Mouse (Mus musculus) right cerebral cortex, adult 2 months (tissue): ENCODE measurements around the gene 0610040J01Rik.
A peak's percentile ranks its signal among the peaks of the same experiment; 100 is the strongest.

ENCODE experiments used
- DNase-seq, 2 experiments: peaks; one replicate each; pipeline ENCODE4 v3.0.0; 2021 to 2022; ENCODE audit warnings: low spot score in 2 of 2

0610040J01Rik gene

DNA sequence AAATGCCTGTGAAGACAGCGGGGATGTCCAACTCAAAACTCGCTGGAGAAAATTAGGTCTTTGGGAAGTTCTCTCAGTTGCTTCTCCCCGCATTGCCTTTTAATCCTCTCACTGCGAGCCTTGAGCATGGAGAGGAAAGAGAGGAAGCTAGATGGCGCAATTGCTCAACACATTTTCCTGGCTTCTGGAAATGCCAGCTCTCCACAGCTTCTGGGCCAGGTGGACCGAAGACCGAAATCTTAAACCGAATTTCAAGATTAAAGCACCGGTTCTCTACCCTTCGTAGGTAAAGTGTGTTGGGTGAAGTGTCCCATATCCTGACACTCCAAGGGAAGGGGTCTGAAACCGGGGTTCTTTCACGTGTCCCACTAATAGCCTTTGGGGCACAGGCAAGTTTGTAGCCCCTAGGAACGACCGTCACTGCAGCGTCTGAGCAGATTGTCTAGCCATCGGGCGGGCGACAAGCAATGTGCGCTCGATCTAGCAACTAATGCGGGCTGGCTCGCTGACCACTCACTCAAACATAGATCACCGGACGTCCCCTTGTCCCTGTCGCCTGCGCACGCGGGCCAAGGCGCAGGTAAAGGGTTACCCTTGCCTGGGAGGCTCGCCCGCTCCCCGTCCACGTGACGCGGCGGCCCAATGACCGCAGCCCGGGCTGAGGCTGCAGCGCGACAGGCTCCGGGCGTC is at the start of gene 0610040J01Rik:
TSS of gene 0610040J01Rik (plus strand) at position 545 of the 690 bp plus-strand sequence.
- DNase-seq, result peak; percentile 78

DNA sequence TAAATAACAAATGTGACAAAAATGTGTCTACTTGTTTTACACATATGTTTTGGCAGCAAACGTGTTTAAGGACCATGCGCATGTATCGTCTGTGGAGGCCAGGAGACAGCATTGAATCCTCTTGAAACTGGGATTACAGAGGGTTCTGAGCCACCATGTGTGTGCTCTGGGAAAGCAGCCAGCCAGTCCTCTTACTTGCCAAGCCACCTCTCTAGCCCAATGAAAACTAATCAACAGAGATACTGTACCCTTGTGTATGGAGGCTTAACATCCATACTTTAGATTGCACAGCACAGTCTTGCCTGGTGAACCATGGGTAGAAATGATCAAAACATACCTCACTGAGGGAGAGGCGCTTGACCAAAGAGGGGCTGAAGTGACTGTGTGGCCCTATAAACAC is 46.3 kb upstream of the 0610040J01Rik start:
- DNase-seq, result no peak

DNA sequence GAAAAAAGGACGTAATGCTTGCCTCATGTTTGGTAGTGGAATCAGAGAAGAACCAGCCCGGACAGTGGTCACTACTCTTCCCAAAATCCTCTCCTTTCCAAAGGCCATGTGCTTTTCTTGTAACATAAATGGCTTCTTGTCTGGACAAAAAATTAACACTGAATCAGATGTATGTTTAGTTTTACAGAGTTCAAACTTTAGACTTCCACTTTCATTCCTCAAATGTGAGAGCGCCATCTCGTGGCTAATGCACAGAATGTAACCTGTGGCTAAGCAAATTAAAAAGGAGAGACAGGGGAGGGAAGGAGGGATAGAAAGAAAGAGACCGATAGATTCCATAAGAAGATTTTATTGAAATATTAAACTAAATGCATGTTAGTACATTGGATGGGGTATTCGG is 45.4 kb upstream of the 0610040J01Rik start:
- peak; percentile 47 to 74 for DNase-seq

DNA sequence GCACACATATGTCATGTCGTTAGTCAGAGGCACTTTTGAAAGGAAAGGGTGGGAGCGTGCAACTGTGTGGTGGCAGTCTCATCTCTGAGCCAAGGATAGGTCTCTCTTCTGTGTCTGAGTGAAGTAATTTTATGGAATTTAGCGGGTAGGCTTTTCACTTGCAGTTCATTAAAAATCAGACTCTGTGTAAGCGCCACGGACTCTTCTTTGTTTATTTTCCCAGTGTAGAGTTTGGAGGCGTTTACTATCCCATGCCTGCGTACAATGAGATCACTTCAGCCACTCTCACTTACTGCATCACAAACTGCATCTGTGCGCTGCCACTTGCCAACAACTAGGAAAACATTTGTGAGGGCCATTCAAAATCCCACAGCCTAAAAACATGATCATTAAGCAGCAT is 44.7 kb upstream of the 0610040J01Rik start:
- DNase-seq, result peak in 1 of 2 experiments; percentile 29

DNA sequence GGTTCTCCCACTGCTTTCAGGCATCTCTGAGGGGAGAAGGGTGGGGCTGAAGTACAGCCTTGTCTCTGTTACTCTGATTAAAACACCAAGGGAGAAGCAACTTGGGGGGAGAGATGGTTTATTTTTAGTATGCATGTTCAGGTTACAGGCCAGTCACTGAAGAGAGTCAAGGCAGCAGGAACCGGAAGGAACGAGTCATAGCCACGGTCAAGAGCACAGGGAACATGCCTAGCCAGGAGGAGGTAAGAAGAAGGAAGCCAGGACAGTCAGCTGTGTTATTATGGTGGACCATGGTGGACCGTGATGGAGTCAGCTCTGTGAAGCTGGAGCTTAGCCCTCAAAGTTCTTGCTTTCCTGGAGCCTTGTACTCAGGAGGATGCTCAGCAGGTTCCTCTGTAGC is 43.9 kb upstream of the 0610040J01Rik start:
- DNase-seq, result no peak

DNA sequence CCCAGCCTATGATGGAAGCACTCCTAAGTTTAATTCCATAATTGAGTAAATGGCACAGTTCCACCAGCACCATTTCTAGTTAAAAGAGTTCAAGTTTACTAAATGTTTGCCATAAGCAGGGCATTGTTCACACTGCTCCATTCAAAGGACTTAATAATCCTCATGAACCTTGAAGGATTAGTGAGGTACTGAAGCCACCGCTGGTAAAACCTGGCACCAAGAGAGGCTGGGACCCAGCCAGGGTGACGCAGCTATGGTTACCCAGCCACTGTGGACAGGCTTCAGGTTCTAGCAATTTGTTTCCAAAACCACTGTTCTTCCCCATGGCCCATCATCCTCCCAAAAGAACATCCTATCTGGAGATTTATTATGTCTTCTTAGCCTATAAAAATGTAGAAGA is 39.2 kb upstream of the 0610040J01Rik start:
- no peak for DNase-seq

DNA sequence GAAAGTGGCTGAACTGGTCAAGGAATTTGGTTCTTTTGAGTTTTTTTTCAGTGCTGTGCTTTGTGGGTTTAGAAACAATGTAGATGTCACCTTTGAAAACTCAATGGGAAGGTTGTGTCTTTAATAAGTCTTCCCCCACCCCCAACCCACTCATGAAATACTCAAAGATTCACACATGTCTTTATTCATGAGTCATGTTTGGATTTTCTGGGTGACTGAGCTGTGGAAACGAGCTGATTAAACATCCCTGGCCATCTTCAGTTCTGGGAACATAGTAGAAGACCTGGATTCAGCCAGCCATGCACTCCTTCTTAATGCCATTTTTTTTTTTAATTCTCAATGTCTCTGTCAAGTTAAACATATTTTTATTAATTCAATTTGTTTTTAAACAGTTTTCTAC is 38.6 kb upstream of the 0610040J01Rik start:
- DNase-seq, result no peak

DNA sequence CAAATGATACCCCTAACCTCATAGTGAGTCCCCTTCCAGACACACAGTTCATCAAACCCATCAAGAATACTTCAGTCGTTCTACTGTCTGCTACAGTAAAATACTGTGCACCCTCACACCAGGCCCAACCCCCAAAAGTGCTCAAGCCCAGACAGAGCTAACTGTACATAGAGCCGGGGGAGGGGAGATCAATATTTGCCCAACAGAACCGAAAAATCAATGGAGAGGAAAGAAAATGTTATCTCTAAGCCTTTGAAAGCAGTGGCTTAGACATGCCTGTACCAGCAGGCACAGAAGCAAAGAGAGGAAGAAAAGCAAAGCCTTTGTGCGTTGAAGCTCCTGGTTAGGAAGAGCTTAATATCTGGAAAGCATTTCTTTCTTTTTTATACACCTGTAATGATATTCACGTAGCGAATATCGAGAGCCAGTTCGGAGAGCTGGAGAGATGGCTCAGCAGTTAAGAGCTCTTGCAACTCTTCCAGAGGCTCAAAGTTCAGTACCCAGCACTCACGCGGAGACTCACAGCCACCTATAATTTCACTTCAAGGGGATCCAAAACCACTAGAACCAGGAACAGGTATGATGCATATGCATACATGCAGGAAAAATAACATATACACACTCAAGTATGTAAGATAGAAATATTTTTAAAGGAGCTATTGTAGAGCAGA is 23.9 kb upstream of the 0610040J01Rik start:
- DNase-seq, result no peak

DNA sequence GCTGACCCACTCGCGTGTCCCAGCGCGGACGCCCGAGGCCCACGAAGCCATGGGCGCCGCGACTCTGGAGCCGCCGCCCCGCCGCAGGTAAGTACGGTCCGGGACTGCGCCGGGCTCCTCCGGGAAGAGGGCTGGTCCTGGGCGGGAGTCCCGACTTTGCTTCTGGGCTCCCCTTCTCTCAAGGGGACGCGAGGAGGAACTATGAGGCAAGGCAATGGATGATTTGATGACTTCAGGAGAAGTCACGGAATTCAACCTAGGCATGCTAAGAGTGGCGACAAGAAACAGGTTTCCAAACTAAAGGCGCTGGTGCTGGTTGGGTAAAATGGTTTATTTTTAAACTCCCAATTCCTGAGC is 324 bp downstream of the 0610040J01Rik start:
- DNase-seq, result no peak

DNA sequence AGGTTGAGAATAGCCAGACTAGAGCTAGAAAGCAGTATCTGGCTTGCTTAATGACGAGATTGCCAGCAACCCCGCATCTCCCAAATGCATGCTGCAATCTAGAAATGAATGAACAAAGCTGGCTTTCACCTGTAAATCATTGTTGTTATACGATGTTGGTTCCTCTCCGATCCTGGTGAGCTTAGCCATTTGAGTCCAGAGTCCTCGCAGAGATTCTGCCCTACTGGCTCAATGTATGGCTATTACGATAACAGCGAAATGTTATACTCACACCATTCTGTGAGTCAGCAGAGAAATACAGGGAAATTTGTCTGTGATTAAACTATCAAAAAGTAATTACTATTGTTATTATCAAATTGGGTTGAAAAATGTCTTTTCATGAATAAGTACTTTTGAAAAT is 4.5 kb downstream of the 0610040J01Rik start:
- no peak for DNase-seq

DNA sequence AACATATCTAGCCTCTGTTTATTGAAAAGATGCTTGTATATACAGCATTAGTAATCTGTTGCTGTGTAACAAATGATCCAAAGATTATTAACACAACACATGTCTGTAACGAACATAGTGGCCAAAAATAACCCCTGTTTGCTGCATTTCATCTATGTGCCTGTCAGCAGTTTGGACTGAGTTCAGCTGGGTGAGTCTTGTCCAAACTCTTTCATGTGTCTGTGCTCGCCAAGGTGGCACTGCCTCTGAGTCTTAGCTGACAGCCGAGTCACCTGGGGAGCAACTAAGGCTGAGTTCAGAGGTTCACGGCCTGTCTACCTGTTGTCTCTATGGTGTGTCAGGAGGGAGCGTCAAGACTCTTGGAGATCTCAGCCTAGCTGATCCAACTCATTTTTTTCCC is 5.1 kb downstream of the 0610040J01Rik start:
- no peak for DNase-seq

DNA sequence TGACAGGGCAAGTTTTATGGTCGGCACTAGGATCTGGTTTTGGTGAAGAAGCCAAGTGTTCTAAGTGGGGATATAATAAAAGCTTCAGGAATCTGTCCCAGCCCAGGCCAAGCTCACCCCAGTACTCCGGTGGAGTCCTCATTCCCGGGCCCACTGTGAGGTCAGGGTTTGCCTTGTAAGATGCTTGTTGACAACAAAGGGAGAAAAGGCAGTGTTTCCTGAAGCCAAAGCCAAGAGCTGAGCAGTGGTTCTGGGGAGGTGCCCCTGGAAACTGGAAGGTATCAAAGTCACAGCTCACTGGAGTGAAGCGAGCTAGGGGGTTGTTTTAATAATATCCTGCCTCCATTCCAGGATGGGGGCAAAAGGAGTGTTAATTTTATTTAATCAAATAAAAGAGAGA is 6.8 kb downstream of the 0610040J01Rik start:
- DNase-seq, result no peak

DNA sequence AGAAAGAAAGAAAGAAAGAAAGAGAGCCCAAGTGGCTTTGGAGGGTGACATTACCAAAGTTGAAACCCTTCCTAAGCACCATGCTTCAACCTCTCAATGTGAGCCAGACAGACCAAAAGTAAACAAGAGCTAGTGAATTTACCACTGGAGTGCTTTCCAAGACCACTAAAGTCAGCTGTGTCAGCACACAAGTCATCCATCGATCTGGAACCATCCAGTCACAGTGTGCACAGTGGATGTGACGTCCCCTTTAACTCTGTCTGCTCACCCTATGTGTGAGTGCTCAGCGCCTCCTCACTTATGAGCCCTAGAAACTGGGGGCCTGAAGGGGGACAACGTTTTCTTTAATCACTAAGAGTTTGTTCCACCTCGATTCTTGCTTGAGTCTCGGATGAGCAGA is 7.4 kb downstream of the 0610040J01Rik start:
- DNase-seq, result no peak

DNA sequence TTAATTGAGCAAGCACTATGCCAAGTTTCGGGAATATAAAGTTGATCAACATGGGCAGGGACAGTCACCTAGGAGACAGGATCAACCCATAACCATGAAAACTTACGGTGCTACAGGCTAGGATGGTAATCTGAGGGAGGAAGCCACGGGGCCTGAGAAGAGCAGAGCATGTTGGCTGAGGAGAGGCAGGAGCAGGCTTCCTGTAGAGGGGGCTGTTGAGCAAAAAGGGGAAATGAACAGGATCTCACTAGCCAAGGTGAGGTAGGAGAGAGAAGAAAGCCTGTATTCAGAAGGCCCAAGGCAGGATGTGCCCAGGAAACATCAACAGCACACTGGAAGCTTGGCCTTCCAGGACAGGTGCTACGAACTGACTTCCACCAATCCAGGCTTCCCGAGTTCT is 9.0 kb downstream of the 0610040J01Rik start:
- DNase-seq, result no peak

DNA sequence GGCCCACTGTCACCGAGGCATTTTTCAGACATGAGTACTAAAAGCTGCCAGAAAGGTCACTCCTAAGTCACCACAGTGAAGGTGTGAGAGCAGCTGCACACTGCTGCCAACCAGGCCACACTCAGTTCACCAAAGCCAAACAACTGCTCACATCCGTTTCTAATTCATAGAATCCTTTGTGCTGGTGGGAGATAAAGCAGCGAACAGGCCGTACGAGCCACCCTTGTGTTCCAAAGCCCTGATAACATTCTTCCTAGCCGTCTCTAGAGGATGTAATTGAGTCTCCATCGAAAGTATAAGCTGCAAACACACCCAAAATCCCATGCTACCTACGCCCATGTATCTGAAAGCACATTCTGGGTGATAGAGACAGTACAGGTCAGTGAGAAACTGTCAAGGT is 9.7 kb downstream of the 0610040J01Rik start:
- no peak for DNase-seq

DNA sequence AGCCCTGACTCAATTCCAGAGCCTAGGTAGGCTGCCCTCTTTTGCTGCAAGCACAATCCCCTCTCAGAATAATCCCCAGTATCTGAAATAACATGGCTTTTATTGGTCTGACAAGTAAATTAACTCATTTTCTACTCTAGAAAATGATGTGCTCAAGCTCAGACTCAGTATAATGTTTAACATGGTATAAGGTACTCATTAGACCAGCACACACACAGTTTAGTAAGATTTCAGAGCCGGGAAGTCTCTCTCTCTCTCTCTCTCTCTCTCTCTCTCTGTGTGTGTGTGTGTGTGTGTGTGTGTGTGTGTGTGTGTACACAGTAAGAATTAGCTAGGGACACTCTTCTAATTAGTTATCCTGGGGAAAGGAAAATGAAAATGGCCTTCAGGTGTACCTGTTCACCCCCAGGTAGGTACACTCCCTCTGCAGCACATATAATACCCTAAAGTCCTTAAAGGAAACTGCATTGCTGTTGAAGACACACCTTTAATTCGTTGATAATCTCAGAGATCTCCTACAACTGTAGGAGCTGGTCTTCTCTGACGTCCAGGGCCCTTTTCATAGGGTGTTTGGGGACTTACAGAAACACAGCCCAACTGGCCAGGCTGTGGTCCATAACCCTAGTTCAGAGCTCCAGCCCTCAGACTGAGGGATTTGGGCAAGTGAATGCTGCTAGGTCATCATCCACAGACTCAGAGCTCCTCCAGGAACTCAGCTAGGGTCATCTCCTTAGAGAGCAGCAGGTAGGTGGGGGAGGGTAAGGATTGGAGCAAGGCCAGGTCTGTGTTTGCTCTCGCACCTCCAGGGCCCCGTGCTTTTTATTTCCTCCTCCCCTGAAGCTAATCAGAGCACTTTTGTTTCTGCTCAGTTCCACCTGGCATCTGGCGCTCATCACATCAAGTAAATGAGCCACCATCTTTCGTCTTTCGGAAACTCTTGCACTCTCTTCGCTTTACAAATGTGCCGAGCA is 11.5 kb downstream of the 0610040J01Rik start:
- DNase-seq, result no peak

DNA sequence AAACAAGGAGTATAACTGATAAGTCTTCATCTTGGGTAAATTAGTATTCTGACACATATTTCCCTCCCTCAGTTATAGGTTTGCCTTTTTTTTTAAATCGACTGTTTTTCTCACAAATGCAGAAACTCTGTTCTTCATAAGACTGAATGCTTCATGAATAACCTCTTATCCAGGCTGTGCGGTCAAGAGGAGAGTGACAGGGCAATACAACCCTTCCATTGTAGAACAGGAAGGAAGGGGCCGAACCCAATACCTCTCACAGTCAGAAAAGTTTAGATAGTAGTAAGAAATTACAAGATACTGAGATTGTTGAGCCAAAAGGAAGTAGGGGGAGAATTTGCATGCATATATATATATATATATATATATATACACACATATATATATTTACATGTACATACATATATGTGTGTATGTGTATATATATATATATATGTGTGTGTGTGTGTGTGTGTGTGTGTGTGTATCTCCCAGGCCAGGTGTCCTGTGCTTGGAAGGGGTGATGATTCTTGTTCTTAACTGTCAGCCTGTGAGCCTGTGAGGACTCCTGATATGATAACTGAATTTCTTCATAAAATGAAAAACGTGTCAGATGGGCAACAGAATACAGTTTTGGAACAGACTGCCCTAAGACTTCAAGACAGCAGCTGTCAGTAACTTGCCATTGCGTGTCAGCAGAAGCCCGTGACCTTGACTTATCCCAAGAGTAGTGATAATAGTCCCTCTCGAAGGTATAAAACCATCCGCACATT is 12.6 kb downstream of the 0610040J01Rik start:
- DNase-seq, result no peak

DNA sequence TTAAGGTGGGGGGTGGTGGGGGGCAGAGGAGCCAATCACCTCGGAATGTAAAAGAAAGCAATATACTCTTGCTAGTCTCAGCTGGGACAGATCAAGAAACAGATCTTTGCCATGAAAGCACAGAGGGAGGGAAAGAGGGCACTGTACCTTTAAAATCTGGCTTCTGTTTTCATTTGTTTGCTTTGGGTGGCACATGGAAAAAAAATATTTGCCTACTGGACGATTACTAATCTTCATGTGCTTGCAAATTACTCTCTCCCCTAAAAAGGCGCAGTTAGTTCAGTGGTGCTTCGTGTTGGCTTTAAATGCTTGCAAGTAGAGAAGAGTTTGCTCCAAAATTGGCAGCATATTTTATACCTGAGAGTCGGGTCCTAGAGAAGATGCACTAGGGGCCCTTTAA is 13.7 kb downstream of the 0610040J01Rik start:
- no peak for DNase-seq

DNA sequence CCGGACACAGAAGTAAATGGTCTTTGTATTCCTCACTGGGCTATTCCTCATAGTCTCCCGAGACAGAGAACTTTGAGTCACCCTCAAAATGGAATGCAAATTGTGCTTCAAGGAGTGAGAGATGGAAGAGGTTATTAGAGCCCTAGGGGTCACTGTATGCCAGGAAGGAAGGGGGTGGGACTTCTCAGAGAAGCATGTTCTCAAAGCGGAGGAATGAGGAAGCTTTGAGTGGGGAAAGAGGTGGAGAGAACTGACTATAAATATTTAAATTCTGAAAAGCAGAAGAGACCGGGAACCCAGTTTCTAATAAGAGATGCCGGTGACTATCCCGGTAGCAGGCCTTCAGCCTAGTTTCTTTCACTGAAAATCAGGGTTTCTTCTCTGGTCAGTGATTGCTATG is 14.8 kb downstream of the 0610040J01Rik start:
- DNase-seq, result no peak

DNA sequence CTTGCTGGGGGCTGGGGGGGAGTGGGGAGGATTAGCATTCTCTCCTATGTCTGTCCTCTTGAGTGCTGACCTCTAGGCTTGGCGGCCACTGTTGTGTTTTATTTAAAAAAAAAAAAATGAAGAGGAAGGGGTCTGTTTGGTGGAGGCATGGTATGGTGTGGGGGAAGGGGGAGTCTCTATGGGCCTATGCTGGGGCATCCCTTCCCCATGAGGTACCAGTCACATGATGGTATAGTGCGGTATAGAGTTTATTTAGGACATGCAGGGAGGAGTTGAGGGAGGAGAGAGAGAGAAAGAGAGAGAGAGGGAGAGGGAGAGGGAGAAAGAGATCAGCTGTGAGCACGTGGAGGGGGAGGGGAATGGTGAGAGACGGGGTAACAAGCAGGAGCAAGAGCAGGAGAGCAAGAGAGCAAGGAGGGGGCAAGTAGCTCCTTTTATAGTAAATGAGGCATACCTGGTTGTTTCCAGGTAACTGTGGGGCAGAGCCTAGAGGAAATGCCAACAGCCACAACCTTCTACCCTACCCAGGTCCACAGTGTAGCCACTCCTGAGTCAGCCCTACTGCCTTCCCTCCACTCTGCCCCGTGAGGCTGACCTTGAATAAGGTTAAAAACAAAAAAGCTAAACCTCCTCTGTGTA is 15.4 kb downstream of the 0610040J01Rik start:
- no peak for DNase-seq
